Mouse (Mus musculus) erythroblast, embryonic 14.5 days (primary cell): ENCODE measurements around the gene Ethe1.

Experiments
- GATA1 ChIP-seq: IDR thresholded peaks from 2 replicates; pipeline ENCODE4 v1.6.1; 2012; ENCODE audit warnings: low read length, inconsistent platforms, mixed read lengths
- TAL1 ChIP-seq: IDR thresholded peaks from 3 replicates; pipeline ENCODE4 v1.6.1; 2012; ENCODE audit warnings: low read length, inconsistent platforms, mixed read lengths

DNA sequence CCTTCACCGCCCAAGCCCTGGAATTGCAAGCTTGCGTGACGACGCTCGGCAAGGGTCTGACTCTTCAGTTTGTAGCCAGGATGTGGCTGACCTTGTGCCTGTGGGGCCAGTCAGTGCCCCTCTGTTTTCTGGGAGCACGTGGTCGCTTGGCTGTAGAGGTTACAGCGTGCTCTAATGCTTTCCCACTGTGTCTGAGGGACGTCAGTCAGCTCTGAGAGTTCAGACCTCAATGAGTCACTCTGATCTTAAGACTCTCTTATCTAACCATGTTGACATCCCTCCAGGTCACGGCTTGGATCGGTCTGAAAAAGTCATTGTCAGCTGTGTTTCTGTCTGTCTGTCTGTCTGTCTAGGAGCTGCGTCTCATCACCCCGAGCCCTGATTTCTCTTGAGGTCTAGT lies 27.5 kb downstream of the Ethe1 start:
- TF ChIP-seq GATA1 (no peak), TAL1 (no peak)
